Mouse (Mus musculus): ENCODE results near the gene Armh1. TPM values are rescaled to one million over a fixed set of nuclear protein-coding genes. Genes with fewer than 3 reads are reported as not detected.
A peak's percentile ranks its signal among the peaks of the same experiment; 100 is the strongest.
"Not testable (repeated sequence)": the region's sequence is repeated elsewhere in the genome, so short reads cannot be mapped to it uniquely, and the experiment has no call there.

Gene Armh1
- total RNA-seq, 2 experiments from 2014 or later: 0.55 TPM; not detected in 1

DNA sequence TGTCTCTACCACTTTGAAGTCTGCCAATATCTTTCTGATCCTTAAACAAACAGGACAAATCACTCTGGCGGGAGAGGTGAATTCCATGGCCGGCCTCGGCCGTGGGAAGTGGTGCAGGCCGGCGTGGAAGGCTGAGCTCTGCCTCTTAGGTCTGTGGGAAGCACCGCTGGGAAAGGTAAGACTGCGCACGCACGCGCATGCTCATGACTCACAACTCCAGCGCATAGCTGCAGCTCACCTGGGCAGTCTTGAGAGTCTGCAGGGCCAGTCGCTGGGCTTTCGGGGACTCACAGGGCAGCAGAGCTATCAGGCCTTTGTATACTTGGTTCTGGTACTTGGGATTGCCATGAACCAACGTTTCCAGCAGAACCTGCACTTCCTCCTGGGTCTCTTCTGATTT lies 22.3 kb downstream of the Armh1 start:
- no peak for DNase-seq (ENCODE audit: low spot score in 2 of 2)
- intact Hi-C loops (cut with DNase I): no loop called here

DNA sequence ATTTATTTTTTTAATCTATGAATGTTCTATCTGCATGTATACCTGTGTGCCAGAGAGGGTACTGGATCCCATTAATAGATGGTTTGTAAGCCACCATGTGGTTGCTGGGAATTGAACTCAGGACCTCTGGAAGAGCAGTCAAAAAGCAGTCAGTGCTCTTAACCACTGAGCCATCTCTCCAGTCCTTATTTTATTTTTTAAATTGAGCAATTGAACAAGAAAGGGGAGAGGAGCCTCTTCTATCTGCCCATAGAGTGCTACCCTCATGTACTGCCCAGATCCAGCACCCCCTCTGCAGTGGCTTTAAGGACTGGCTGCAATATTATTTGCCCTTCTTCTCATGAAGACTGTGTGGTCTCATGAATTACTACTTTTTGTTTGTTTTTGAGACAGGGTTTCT lies 26.7 kb downstream of the Armh1 start:
- intact Hi-C loops (cut with DNase I): no loop called here
- DNase-seq (ENCODE audit: low spot score in 2 of 2): no peak

DNA sequence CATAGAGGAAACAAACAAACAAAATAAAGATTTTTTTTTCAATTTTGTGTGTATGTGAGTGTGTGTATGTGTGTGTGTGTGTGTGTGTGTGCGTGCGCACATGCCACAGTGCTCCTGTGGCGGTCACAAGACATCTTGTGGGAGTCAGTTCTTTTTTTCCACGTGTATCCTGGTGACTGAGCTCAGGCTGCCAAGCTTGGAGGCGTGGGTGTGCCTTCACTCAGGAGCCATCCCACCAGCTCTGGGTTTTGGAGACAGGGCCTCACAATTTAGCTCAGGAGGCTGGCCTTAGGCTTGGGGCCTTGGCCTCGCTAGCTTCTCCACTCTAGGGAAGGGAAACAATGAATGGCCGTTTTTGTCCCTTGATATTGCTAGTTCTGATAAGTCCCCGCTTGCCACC lies 27.8 kb downstream of the Armh1 start:
- peak in 1 of 2 experiments; percentile 45 for DNase-seq (ENCODE audit: low spot score in 2 of 2)
- intact Hi-C loops (cut with DNase I): no loop called here

DNA sequence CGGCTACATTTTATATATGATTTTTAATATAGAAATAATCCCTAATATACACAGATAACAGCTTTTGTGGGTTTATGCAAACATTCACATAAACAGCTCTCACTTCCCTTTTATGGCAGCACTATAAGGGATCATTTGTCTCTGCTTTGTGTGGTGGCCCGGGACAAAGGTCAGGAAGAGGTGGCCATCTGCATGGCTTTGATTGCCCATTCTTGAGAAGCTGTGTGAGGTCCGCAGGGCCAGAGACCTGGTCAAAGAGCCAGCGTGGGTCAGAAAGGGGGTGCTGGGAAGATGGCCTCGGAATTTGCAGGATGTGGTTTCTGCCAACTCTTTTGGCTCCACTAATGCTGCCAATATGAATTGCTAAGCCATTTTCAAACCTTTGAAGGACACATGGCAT lies 28.9 kb downstream of the Armh1 start:
- DNase-seq (ENCODE audit: low spot score in 2 of 2): no peak
- intact Hi-C loops (cut with DNase I): no loop called here

DNA sequence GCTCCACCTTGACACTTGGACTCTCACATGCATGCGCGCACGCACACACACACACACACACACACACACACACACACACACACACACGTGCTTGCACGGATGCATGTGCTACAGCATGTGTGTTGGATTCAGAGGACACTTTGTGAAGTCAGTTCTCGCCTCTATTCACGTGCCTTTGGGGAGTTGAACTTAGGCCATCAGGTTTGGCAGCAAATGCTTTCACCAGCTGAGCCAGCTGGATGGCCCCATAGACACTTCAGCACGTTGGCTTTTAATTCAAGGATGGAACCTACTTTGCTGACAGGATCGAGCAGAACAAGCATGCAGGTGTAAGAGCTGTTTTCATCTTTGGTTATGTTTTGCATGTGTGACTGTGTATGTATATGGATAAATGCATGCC lies 30.1 kb downstream of the Armh1 start:
- intact Hi-C loops (cut with DNase I): no loop called here
- no peak for DNase-seq (ENCODE audit: low spot score in 2 of 2)

DNA sequence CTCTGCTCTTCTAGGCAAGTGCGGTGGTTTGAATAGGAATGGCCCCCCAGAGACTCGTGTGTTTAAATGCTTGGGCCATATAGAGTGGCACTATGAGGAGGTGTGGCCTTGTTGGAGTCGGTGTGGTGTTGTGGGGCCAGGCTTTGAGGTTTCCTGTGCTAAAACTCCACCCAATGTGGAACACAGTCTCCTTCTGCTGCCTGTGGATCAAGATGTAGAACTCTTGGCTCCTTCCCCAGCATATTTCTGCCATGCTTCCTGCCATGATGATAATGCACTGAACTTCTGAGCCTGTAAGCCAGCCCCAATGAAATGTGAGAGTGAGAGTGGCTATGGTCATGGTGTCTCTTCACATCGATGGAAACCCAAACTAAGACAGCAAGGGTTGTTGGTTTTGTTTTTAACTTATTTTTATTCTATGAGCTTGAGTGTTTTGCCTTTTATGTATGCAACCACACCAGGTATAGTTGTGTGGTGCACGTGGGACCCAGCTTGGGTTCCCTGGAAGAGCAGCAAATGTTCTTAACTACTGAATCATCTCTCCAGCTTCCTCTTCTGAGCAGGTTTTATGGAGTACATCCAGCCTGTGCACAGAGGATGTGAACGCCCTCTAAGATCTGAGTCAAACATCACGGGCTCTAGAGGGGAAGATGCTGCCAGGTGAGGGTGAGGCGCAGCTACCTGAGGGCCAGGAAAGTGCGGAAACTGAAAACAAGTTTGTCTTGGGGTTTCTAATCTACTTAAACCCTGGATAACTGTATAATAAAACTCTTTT lies 31.0 kb downstream of the Armh1 start:
- intact Hi-C loops (cut with DNase I): no loop called here
- DNase-seq (ENCODE audit: low spot score in 2 of 2): peak in 1 of 2 experiments; percentile 52

DNA sequence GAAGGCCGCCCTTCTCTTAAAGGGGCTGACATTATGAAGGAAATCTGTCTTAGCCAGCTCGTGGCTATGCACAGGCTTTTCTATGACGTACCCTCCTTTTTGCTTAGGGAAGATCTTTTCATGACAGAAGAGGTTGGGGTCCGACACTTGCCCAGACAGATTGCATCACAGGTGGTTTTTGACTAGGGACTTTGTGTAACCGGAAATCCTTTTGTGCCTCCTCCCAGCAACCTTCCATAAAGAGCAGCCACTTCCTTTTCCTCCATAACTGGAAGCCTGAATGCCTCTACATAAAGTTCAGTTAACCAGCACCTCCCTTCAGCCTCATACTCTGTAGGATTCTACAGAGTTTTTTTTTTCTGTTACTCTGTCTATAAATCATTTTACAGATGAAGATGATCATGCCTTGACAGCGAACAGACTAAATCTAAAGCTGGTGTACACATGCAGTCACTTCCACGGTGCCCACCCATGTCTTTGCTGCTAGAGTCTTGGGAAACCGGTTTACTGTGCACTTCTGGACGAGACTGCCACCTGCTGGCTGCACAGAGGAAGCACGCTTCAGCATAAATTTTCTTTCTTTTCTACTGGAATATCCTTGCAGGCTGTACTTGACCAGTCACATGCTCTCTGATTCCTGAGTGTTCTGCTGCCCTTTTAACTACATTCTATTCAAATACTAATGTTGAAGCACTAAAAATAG lies 33.3 kb downstream of the Armh1 start:
- intact Hi-C loops (cut with DNase I): loop anchor here (2.0 kb wide), 1 partner anchor 72 kb away; no protein-coding TSS in a partner anchor
- peak in 1 of 2 experiments; percentile 40 for DNase-seq (ENCODE audit: low spot score in 2 of 2)

DNA sequence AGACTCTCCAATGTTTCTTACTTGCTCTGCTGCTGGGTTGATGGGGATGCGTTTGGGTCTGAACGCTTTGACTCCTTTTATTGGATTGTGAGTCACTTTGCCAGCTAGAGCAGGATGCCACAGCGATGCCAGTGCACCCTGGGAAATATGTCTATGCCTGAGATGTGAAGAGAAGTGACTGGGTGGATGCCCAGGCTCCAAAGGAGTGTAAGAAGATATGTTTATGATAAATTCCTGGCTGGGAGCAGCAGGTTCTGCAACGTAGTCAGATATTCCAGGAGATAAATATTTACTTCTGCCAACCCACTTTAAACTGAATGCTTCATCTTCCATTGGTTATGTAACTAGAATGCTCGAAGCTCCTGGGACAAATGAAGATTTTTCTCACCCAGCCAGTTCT lies 34.9 kb downstream of the Armh1 start:
- DNase-seq (ENCODE audit: low spot score in 2 of 2): peak; percentile 39 to 55
- intact Hi-C loops (cut with DNase I): no loop called here

DNA sequence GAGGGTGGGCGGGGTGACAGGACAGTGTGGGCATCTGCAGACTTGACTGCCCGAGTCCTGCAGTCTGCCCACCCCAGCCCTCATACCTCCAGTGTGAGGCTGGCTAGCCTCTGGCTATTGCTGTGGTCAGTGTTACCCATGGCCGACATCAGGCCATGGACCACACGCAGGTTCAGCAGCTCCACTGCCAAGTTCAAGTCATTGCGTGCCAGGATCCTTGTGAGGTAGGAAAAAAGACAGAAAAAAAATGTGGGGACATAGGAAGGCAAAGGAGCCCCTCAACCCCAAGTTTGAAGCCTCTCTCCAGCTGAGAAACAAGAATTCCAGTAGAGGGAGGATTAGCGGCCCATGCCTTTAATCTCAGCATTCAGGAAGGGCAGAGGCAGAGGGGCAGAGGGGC lies 37.7 kb downstream of the Armh1 start:
- DNase-seq (ENCODE audit: low spot score in 2 of 2): no peak
- intact Hi-C loops (cut with DNase I): no loop called here

DNA sequence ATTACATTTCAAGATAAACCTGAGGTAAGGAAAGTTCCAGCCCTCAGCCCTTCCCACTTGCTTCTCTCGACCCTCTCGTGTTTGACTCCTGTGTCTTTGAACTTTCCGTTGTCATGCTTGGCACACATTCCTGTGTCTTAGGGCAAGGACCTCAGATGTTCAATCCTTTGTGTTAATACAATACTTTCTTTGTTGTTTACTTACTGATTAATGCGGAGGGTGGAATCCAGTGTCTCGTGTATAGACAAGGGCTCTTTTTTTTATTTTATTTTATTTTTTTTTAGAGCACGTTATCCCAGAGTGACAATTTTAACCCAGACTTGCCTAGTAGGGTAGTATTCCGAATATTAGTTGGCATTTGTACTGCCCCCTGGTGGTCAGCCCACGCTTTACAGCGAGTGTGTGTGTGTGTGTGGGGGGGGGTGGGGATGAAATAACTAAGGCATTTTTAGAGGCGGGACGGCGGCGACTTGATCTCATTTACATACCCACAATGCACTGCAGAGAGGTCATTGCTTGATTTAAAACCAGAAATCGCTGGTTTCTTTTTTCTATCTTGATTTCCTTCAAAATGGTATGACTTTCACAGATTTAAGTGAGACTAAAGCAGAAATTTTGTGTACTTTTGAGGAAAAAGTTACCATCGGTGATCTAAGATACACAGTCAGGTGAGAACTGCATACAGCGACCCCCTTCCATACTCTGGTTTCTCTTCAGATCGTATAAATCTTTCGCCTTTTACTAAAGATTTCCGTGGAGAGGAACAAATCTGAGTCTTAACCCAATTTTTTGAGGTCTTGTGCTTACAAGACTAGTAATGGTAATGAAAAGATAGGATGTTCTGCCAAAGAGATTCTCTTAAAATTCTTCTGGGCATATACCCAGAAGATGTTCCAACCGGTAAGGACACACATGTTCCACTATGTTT lies 41.5 kb downstream of the Armh1 start:
- intact Hi-C loops (cut with DNase I): no loop called here
- DNase-seq (ENCODE audit: low spot score in 2 of 2): peak; percentile 37 to 48

DNA sequence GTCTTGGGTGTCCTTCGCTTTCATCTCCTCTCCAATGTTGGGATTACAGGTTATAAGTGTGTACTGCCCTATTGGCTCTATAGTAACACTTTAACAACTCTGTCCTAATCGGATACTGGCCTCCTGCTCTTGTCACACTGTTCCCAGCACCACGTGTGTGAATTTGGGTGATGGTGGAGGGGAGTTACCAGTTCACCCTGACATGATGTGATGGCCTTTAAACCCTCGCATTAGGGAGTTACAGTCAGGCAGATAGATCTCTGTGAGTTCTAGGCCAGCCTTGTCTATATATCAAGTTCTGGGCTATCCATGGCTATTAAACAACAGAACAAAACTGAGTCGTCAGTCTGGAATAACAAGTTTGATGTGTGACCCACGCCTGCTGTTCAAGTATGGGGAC lies 42.3 kb downstream of the Armh1 start:
- no peak for DNase-seq (ENCODE audit: low spot score in 2 of 2)
- intact Hi-C loops (cut with DNase I): no loop called here

DNA sequence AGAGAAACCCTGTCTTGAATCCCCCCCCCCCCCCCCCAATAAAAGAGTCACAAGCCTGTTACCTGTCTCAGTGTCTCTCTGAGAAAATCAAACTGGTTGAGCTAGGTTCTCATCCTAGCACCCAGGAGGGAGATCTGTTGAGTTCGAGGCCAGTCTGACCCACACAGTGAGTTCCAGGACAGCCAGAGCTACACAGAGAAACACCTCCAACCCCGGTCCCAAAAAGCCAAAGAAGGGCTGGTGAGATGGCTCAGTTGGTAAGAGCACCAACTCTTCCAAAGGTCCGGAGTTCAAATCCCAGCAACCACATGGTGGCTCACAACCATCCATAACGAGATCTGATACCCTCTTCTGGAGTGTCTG lies 49.0 kb downstream of the Armh1 start:
- intact Hi-C loops (cut with DNase I): no loop called here
- DNase-seq (ENCODE audit: low spot score in 2 of 2): no peak

DNA sequence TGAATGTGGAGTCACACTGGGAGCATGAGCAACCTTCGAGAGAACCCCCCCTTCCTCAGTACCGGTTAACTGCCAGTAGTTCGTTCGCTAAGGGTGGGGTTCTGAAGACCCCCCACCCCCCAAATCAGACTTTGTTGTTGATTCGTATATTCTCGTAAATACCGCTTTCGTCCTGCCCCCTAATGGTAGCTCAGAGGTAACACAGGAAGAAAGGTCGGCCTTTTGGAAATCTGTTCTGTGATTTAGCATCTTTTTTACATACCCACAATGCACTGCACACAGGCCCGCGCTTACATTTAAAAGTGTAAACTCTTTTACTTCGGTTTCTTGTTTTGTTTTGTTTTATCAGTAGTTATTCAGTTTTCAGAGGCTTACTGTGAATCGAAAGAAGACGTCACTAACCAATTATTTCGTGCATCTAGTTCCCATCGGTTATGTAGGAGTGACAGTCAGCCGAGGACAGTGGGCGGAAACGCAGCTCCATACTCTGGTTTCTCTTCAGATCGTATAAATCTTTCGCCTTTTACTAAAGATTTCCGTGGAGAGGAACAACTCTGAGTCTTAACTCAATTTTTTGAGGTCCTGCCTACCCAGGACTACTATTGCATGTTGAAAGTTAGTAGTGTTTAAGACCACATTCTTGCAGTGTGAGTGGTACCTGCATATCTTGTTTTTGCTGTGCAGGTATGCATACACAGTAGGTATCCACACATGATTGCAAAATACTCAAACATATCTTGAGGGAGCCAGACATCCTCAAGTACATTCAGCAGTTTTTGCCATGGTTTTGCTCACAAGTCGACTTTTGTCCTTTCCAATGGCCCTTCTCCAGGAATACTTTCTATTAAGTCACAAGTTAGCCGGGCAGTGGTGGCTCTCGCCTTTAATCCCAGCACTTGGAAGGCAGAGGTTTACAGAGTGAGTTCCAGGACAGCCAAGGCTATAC lies 49.6 kb downstream of the Armh1 start:
- intact Hi-C loops (cut with DNase I): no loop called here
- peak in 1 of 2 experiments; percentile 43 for DNase-seq (ENCODE audit: low spot score in 2 of 2)

DNA sequence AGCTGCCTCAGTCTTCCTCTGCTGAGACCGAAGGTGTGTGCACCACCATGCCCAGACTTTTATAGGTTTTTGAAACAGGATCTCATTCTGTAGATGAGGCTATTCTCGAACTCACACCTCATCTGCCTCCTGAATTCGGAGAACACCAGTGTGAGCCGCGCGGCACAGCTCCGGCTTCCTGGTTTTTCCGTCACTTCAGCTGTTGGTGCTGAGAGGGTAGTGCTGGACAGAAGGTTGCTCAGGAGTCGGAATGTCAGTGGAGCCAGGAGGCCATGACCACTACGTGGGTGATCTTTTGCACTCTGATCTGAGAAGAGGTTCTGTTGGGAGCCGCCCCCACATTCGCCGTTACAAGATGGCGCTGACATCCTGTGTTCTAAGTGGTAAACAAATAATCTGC lies 60.1 kb downstream of the Armh1 start:
- no peak for DNase-seq (ENCODE audit: low spot score in 2 of 2)
- intact Hi-C loops (cut with DNase I): no loop called here

DNA sequence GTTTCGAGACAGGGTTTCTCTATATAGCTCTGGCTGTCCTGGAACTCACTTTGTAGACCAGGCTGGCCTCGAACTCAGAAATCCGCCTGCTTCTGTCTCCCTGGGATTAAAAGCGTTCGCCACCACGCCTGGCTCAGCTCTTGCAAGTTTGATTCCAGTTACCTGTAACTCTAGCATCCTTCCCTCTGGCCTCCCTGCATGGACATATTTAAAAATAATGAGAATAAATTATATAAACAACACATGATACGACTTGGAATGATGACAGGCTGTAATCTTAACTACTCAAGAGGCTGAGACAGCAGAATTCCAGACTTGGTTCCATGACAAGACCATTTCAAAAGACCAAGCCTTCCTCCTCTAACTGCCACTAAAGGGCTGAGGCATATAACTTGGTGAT lies 61.3 kb downstream of the Armh1 start:
- intact Hi-C loops (cut with DNase I): no loop called here
- DNase-seq (ENCODE audit: low spot score in 2 of 2): no peak

DNA sequence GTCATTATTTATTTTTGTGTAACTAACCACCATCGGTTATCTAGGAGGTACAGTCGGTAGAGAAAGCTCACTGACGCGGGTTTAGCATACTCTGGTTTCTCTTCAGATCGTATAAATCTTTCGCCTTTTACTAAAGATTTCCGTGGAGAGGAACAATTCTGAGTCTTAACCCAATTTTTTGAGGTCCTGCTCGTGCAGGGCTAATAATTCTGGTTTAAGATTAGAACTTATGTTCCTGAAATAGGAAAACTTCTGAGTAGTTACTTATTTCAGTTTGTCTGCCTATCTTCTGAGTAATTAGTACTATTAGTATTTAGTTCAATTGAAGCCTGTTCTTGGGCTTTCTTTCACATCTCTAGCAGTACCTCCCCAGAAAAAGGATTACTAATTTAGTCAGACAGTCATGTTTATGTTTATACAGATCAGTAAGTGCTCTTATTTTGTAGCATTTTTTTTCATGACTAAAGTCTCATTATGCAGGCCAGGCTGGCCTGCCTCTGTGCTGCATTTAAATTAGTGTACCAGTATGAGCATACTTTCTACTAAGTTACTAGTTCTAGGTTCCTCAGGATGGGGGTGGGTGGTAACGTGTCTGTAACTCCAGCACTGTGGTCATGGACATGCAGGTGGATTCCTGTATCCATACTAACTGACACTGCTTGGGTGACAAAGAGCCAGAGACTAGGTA lies 61.9 kb downstream of the Armh1 start:
- intact Hi-C loops (cut with DNase I): no loop called here
- peak in 1 of 2 experiments; percentile 47 for DNase-seq (ENCODE audit: low spot score in 2 of 2)

DNA sequence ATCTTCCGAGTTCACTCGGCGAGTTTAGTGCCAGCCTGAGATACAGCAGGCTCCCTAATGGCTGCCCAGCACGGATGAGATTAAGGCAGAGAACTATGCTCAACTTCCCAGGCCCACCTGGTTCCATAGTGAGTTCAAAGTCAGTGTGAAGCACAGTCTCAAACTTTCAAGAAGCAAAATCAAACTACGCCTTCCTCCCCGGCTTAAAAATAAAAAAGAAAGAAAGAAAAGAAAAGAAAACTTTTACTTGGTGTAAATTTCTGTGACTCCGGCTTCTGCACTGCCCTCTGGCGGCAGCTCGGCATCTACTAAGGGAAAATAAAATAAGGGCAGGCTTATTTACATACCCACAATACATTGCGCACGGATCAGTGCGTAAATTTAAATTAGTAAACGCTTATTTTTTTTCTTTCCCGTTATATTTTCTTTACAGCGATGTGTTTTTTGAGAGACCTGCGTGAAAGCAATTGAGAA lies 62.5 kb downstream of the Armh1 start:
- intact Hi-C loops (cut with DNase I): no loop called here
- peak; percentile 78 to 86 for DNase-seq (ENCODE audit: low spot score in 2 of 2)

DNA sequence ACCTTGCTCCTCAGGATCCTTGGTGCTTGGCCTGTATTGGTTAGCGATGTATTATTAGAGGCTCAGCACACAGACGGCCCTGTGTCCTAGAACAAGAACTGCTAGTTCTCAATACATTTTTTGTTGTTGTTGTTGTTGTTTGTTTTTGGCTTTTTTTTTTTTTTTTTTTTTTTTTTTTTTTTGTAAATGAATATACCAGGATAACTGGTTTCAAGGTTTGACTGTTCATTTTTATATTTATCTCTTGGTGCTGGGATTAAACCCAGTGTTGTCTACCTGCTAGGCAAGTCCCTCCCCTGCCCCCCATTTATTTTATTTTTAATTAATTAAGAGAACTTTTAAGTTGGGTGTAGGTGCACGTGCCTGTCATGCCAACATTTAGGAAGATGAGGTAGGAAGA lies 63.0 kb downstream of the Armh1 start:
- no peak for DNase-seq (ENCODE audit: low spot score in 2 of 2)
- intact Hi-C loops (cut with DNase I): no loop called here

DNA sequence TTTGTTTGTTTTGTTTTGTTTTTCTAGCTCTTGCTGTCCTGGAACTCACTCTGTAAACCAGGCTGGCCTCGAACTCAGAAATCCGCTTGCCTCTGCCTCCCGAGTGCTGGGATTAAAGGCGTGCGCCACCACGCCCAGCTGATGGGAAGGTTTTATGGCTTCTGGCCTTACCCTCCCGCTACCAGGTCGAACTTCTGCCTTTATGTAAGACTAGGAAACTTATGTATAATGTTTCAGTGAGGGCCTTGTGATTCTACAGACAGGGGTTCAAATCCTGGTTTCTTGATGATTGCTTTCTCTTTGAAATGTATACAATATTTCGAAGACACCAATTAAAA lies 69.2 kb downstream of the Armh1 start:
- DNase-seq (ENCODE audit: low spot score in 2 of 2); intact Hi-C loops (cut with DNase I): not testable (repeated sequence)

All from left cerebral cortex, postnatal 25 days (tissue).